Mouse (Mus musculus) liver, adult 2 months (tissue): ENCODE measurements around the gene Ankrd44.

Experiments used
- CTCF ChIP-seq: fragments of 200-500 bp; IDR thresholded peaks from 2 replicates; pipeline ENCODE4 v1.5.1; 2011; ENCODE audit warnings: low read depth, low read length, control low read depth
- POLR2A ChIP-seq: fragments of 200-500 bp; IDR thresholded peaks from 2 replicates; pipeline ENCODE4 v1.6.1; 2011; ENCODE audit warnings: low read length, control low read depth; ENCODE audit not compliant: insufficient read depth; ENCODE audit errors: extremely low read depth

DNA sequence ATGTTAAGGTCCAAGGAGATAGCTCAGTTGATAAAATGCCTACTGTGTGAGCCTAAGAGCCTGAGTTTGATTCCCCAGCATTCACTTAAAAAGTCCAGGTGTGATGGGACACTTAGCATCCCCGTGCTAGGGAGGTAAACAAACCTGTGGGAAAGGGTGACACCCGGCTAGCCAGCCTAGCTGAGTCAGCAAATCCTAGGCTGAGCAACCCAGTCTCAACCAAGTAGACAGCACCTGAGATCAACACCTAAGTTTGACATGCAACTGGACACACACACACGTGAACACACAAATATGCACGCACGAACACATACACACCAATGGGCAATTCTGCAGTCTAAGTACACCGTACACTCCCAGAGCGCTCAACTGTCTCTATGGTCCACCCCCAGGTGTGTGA is 69.7 kb downstream of the Ankrd44 start:
- no peak for TF ChIP-seq POLR2A
- no peak for TF ChIP-seq CTCF
